Mouse (Mus musculus) MN1 (cell line): Measurements from ENCODE around the gene Retreg1.

ENCODE experiments used
- DNase-seq: peaks from one replicate; pipeline ENCODE4 v3.0.0-alpha.2; 2016; ENCODE audit warnings: low spot score

Retreg1 gene

GRCm38 (mm10) chr15:25843086-25843991, at the start of gene Retreg1:
Retreg1 (plus strand) TSS chr15:25843180.
- DNase-seq, result no peak

GRCm38 (mm10) chr15:25794123-25794522, 48.9 kb upstream of the Retreg1 start:
- DNase-seq, result no peak

GRCm38 (mm10) chr15:25795496-25795895, 47.5 kb upstream of the Retreg1 start:
- DNase-seq, result no peak

GRCm38 (mm10) chr15:25796353-25796752, 46.6 kb upstream of the Retreg1 start:
- no peak for DNase-seq

GRCm38 (mm10) chr15:25797179-25797578, 45.8 kb upstream of the Retreg1 start:
- DNase-seq, result no peak

GRCm38 (mm10) chr15:25797888-25798287, 45.1 kb upstream of the Retreg1 start:
- DNase-seq, result no peak

- DNase-seq, result no peak
These were observed 41.3 kb upstream of the Retreg1 start for GRCm38 (mm10) chr15:25801726-25802125.

- no peak for DNase-seq
These were observed 40.8 kb upstream of the Retreg1 start for GRCm38 (mm10) chr15:25802194-25802593.

- no peak for DNase-seq
These were observed 39.9 kb upstream of the Retreg1 start for GRCm38 (mm10) chr15:25803111-25803510.

- peak; percentile 69 for DNase-seq
These were observed 37.5 kb upstream of the Retreg1 start for GRCm38 (mm10) chr15:25805336-25806110.

GRCm38 (mm10) chr15:25806363-25806762, 36.6 kb upstream of the Retreg1 start:
- no peak for DNase-seq

GRCm38 (mm10) chr15:25806878-25807277, 36.1 kb upstream of the Retreg1 start:
- no peak for DNase-seq

- no peak for DNase-seq
These were observed 34.1 kb upstream of the Retreg1 start for GRCm38 (mm10) chr15:25808677-25809460.

- DNase-seq, result no peak
These were observed 33.3 kb upstream of the Retreg1 start for GRCm38 (mm10) chr15:25809669-25810068.

- no peak for DNase-seq
These were observed 31.1 kb upstream of the Retreg1 start for GRCm38 (mm10) chr15:25811834-25812250.

GRCm38 (mm10) chr15:25812479-25812878, 30.5 kb upstream of the Retreg1 start:
- no peak for DNase-seq

GRCm38 (mm10) chr15:25814535-25814934, 28.4 kb upstream of the Retreg1 start:
- DNase-seq, result no peak

- no peak for DNase-seq
These were observed 25.8 kb upstream of the Retreg1 start for GRCm38 (mm10) chr15:25817191-25817590.

GRCm38 (mm10) chr15:25821981-25822380, 21.0 kb upstream of the Retreg1 start:
- DNase-seq, result no peak

GRCm38 (mm10) chr15:25822656-25823055, 20.3 kb upstream of the Retreg1 start:
- DNase-seq, result no peak

- DNase-seq, result no peak
These were observed 16.4 kb upstream of the Retreg1 start for GRCm38 (mm10) chr15:25826531-25826961.

GRCm38 (mm10) chr15:25828464-25828863, 14.5 kb upstream of the Retreg1 start:
- DNase-seq, result no peak
